Mouse (Mus musculus): ENCODE data around the gene Erbb4.

Erbb4 gene

GRCm38 (mm10) chr1:69048918-69049317, 58.9 kb downstream of the Erbb4 start:
- CTCF ChIA-PET: no interaction called here
- POLR2A ChIA-PET: no interaction called here

GRCm38 (mm10) chr1:69046228-69046978, 61.5 kb downstream of the Erbb4 start:
- ChIA-PET CTCF (no interaction called here), POLR2A (no interaction called here)

- ChIA-PET CTCF (no interaction called here), POLR2A (no interaction called here)
These were observed 80.0 kb downstream of the Erbb4 start for GRCm38 (mm10) chr1:69027816-69028215.

GRCm38 (mm10) chr1:69024858-69025257, 83.0 kb downstream of the Erbb4 start:
- ChIA-PET CTCF (no interaction called here), POLR2A (no interaction called here)

- ChIA-PET POLR2A (no interaction called here), CTCF (no interaction called here)
These were observed 84.5 kb downstream of the Erbb4 start for GRCm38 (mm10) chr1:69023157-69023925.

GRCm38 (mm10) chr1:69009800-69010505, 97.9 kb downstream of the Erbb4 start:
- ChIA-PET POLR2A (no interaction called here), CTCF (no interaction called here)

- ChIA-PET CTCF (no interaction called here), POLR2A (no interaction called here)
These were observed 106.5 kb downstream of the Erbb4 start for GRCm38 (mm10) chr1:69001371-69001770.

GRCm38 (mm10) chr1:68979251-68979650, 128.6 kb downstream of the Erbb4 start:
- CTCF ChIA-PET: no interaction called here
- POLR2A ChIA-PET: no interaction called here

- CTCF ChIA-PET: no interaction called here
- POLR2A ChIA-PET: no interaction called here
These were observed 129.3 kb downstream of the Erbb4 start for GRCm38 (mm10) chr1:68978571-68978970.

GRCm38 (mm10) chr1:68973355-68974127, 134.3 kb downstream of the Erbb4 start:
- ChIA-PET POLR2A (no interaction called here), CTCF (no interaction called here)

GRCm38 (mm10) chr1:68964127-68964526, 143.7 kb downstream of the Erbb4 start:
- POLR2A ChIA-PET: no interaction called here
- CTCF ChIA-PET: no interaction called here

GRCm38 (mm10) chr1:68961365-68962116, 146.3 kb downstream of the Erbb4 start:
- CTCF ChIA-PET: no interaction called here
- POLR2A ChIA-PET: no interaction called here

GRCm38 (mm10) chr1:68956766-68957533, 150.9 kb downstream of the Erbb4 start:
- ChIA-PET CTCF (no interaction called here), POLR2A (no interaction called here)

GRCm38 (mm10) chr1:68955482-68955881, 152.4 kb downstream of the Erbb4 start:
- ChIA-PET CTCF (no interaction called here), POLR2A (no interaction called here)

GRCm38 (mm10) chr1:68943141-68943540, 164.7 kb downstream of the Erbb4 start:
- POLR2A ChIA-PET: no interaction called here
- CTCF ChIA-PET: no interaction called here

- ChIA-PET POLR2A (no interaction called here), CTCF (no interaction called here)
These were observed 173.1 kb downstream of the Erbb4 start for GRCm38 (mm10) chr1:68934804-68935203.

- CTCF ChIA-PET: no interaction called here
- POLR2A ChIA-PET: no interaction called here
These were observed 174.4 kb downstream of the Erbb4 start for GRCm38 (mm10) chr1:68933330-68934065.

- CTCF ChIA-PET: no interaction called here
- POLR2A ChIA-PET: no interaction called here
These were observed 190.0 kb downstream of the Erbb4 start for GRCm38 (mm10) chr1:68917828-68918227.
